Mouse (Mus musculus) heart, adult 18-20 months (tissue): ENCODE measurements around the gene Srp54c. TPM values are rescaled to one million over a fixed set of nuclear protein-coding genes. Genes with fewer than 3 reads are reported as not detected.
A peak's percentile ranks its signal among the peaks of the same experiment; 100 is the strongest.
"Not testable (repeated sequence)": the region's sequence is repeated elsewhere in the genome, so short reads cannot be mapped to it uniquely, and the experiment has no call there.

ENCODE experiments used
- DNase-seq, 2 experiments: peaks; one replicate each; pipeline ENCODE4 v3.0.0; 2021 to 2022; ENCODE audit warnings: mixed read lengths in 1 of 2
- long read RNA-seq, 2 experiments: library from polyadenylated mRNA; stranded (forward); transcript quantifications; one replicate each; pipeline ENCODE4 v2.0.0; 2021
- total RNA-seq, 2 experiments: library from RNA; stranded (reverse); gene quantifications; 2 replicates each; pipeline ENCODE4 v1.2.3; 2021

Srp54c gene
- total RNA-seq: 10 to 100 TPM; 27.7 to 29.8 TPM
- long read RNA-seq, experiment 1, transcript Srp54c-202 (16 exons, 3,642 nt): major isoform, 23 of 27 reads
- long read RNA-seq, experiment 1, partial matches to known transcripts: 3 of 27 reads
- long read RNA-seq, experiment 1, other reads (novel, unspliced or antisense): 1 of 27 reads
- long read RNA-seq, experiment 2, transcript Srp54c-202 (16 exons, 3,642 nt): major isoform, 7 of 8 reads
- long read RNA-seq, experiment 2, partial matches to known transcripts: 0 of 8 reads
- long read RNA-seq, experiment 2, other reads (novel, unspliced or antisense): 1 of 8 reads

GRCm38 (mm10) chr12:55229626-55230519 is at the start of gene Srp54c:
Gene Srp54c (plus strand): TSS chr12:55230168.
- DNase-seq: not testable (repeated sequence)

GRCm38 (mm10) chr12:55187686-55188085 is 42.3 kb upstream of the Srp54c start:
- not testable (repeated sequence) for DNase-seq

GRCm38 (mm10) chr12:55189127-55189526 is 40.8 kb upstream of the Srp54c start:
- not testable (repeated sequence) for DNase-seq

GRCm38 (mm10) chr12:55199306-55199705 is 30.7 kb upstream of the Srp54c start, which contains the start of gene 1700047I17Rik2:
Gene 1700047I17Rik2 (plus strand): TSS chr12:55199592.
- DNase-seq: not testable (repeated sequence)

- not testable (repeated sequence) for DNase-seq
These were observed 30.2 kb upstream of the Srp54c start for GRCm38 (mm10) chr12:55199799-55200198.

- not testable (repeated sequence) for DNase-seq
These were observed 17.0 kb upstream of the Srp54c start for GRCm38 (mm10) chr12:55212944-55213343.

- peak; percentile 0 to 6 for DNase-seq
These were observed 523 bp downstream of the Srp54c start for GRCm38 (mm10) chr12:55230520-55230861.

- DNase-seq: not testable (repeated sequence)
These were observed 12.3 kb downstream of the Srp54c start for GRCm38 (mm10) chr12:55242243-55242642.

GRCm38 (mm10) chr12:55261950-55262349 is 32.0 kb downstream of the Srp54c start:
- not testable (repeated sequence) for DNase-seq

- DNase-seq: not testable (repeated sequence)
These were observed 33.4 kb downstream of the Srp54c start for GRCm38 (mm10) chr12:55263385-55263784.

- no peak for DNase-seq
These were observed 42.3 kb downstream of the Srp54c start for GRCm38 (mm10) chr12:55272243-55272642.

- not testable (repeated sequence) for DNase-seq
These were observed 47.6 kb downstream of the Srp54c start for GRCm38 (mm10) chr12:55277583-55277982.

GRCm38 (mm10) chr12:55298112-55298511 is 68.1 kb downstream of the Srp54c start:
- no peak for DNase-seq

GRCm38 (mm10) chr12:55299336-55299735 is 69.4 kb downstream of the Srp54c start, which contains the start of gene 1110008L16Rik:
Gene 1110008L16Rik (plus strand): TSS chr12:55299577.
- DNase-seq: no peak

- DNase-seq: no peak
These were observed 70.9 kb downstream of the Srp54c start for GRCm38 (mm10) chr12:55300820-55301351.

GRCm38 (mm10) chr12:55301472-55302300 is 71.7 kb downstream of the Srp54c start:
- no peak for DNase-seq

- peak; percentile 93 to 96 for DNase-seq
These were observed 72.8 kb downstream of the Srp54c start, which contains the start of gene Ppp2r3c for GRCm38 (mm10) chr12:55302485-55303441. Gene Ppp2r3c (minus strand): TSS chr12:55302998.

- no peak for DNase-seq
These were observed 76.4 kb downstream of the Srp54c start for GRCm38 (mm10) chr12:55306371-55306770.

GRCm38 (mm10) chr12:55307566-55307965 is 77.6 kb downstream of the Srp54c start:
- DNase-seq: no peak

GRCm38 (mm10) chr12:55308731-55309130 is 78.8 kb downstream of the Srp54c start:
- DNase-seq: no peak
